Mouse (Mus musculus) heart, adult 2 months (tissue): ENCODE results near the gene H2-Ke6.

Experiments
- CTCF ChIP-seq: fragments of 200-600 bp; IDR thresholded peaks from 2 replicates; pipeline ENCODE4 v1.8.1; 2022; ENCODE audit warnings: antibody characterized with exemption, mild to moderate bottlenecking, moderate library complexity
- POLR2A ChIP-seq: fragments of 200-500 bp; IDR thresholded peaks from 2 replicates; pipeline ENCODE4 v1.6.1; 2011; ENCODE audit warnings: mild to moderate bottlenecking, low read depth, low read length, control low read depth; ENCODE audit not compliant: insufficient read depth

- no peak for TF ChIP-seq POLR2A
- no peak for TF ChIP-seq CTCF
Measured at GRCm38 (mm10) chr17:34068864-34069263, 41.0 kb upstream of the H2-Ke6 start.
